Mouse (Mus musculus) spleen, adult 2 months (tissue): Measurements from ENCODE around the gene Bcl3.

Experiments used
- CTCF ChIP-seq: fragments of 200-500 bp; IDR thresholded peaks from 2 replicates; pipeline ENCODE4 v1.5.1; 2011; ENCODE audit warnings: mild to moderate bottlenecking, inconsistent platforms; ENCODE audit not compliant: insufficient read depth, insufficient read length, insufficient replicate concordance; ENCODE audit errors: extremely low read depth
- POLR2A ChIP-seq: fragments of 200-500 bp; IDR thresholded peaks from 2 replicates; pipeline ENCODE4 v1.6.1; 2011; ENCODE audit warnings: low read depth, low read length, inconsistent platforms

GRCm38 (mm10) chr7:19763829-19764477, 58.6 kb downstream of the Bcl3 start:
- TF ChIP-seq CTCF (no peak), POLR2A (no peak)
